Mouse (Mus musculus): Measurements from ENCODE around the gene Zfp239. TPM values are rescaled to one million over a fixed set of nuclear protein-coding genes. Genes with fewer than 3 reads are reported as not detected.

Zfp239 gene
- total and polyA plus RNA-seq, 3 experiments = 6.4 to 30.3 (median 17.8) TPM

DNA sequence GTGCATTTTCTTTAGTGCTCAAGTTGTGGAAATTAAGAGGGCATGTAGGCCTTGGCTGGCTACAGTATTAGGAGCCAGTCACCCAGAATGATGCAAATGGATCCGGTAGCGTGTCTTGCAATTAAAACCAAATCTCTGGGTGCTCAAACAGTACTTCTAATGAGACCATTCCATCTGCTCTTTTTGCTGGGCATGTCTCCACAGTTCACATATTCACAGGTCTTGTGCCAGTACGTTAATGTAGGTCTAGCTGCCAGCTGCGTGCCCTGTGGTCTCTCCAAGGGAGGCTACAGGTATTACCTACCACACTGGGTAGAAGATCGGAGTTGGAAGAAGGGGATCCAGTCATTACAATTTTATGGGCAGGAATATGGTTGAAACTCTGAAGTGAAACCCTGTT, 56.1 kb downstream of the Zfp239 start:
- Histone ChIP-seq H3K36me3 (replicated peaks) (peaks cover 66% of the 10 kb centered on the region), H3K9me3 (replicated peaks) (no peaks in the 10 kb centered on the region), H3K4me3 (ENCODE audit: low read depth, low read length) (peak overlapping the region; percentile 77), H3K4me1 (ENCODE audit: insufficient read depth, low read depth, low read length) (peaks cover 58% of the 10 kb centered on the region), H3K27me3 (ENCODE audit: insufficient read depth, low read length) (no peaks in the 10 kb centered on the region)
- DNase-seq (ENCODE audit: low spot score) (no peak), ATAC-seq (ENCODE audit: extremely low read depth, insufficient number of reproducible peaks, low FRiP score, poor library complexity, severe bottlenecking) (no peak)
- no peak for TF ChIP-seq TAL1 (conservative IDR thresholded peaks at IDR 0.05; ENCODE audit: low read depth, low read length)
- TF ChIP-seq POLR2AphosphoS5 (IDR thresholded peaks at IDR 0.05; ENCODE audit: insufficient replicate concordance, low read depth, low read length) = 0 out of 2 replicates have a peak, but pooled peaks have one; percentile 53
- TF ChIP-seq CTCF (IDR thresholded peaks at IDR 0.05; ENCODE audit: low read depth, low read length) = no peak
- no peak for TF ChIP-seq GATA2 (IDR thresholded peaks at IDR 0.05; ENCODE audit: borderline replicate concordance, low read depth, low read length)

DNA sequence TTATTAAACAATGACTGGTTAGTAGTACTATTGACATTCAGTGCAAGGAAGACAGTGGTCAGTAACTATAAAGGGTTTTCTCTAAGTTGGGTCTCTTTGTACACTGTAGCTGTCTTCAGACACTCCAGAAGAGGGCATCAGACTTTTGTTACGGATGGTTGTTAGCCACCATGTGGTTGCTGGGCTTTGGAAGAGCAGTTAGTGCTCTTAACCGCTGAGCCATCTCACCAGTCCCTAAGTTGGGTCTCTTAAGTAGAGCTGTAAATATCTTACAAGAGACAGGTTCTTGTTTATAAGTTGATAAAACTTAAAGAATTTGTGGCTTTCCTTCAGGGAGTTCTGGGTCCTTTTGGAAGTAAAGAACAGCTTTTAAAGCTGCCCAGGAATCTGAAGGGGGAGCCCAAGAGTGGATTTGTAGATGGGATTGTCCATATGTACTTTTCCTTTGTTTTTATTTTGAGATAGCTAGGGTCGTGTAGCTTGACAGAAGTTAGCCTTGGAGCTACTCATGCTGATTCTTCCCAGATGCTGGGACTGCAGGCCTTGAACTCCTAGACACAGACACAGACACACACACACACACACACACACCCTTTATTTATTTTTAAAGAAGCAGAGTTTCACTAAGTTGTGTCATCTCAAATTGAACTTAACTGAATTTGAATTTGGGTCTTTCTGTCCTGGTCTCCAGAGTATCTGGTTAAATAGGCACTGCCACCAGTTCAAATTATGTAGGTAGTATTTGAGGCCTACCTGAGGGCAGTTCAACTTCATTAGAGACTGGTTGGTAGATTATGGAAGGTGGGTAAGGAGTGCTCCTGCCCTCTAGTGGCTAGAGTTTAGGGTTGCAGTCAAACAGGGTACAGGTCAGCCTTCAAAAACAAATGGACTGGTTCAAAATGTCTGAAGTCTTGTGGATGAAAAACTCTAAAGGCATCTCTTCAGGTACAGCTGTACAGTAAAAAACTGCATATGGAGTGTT, 59.0 kb downstream of the Zfp239 start:
- no peak for DNase-seq (ENCODE audit: low spot score)
- 0 out of 2 replicates have a peak, but pooled peaks have one; percentile 12 for ATAC-seq (ENCODE audit: extremely low read depth, insufficient number of reproducible peaks, low FRiP score, poor library complexity, severe bottlenecking)

DNA sequence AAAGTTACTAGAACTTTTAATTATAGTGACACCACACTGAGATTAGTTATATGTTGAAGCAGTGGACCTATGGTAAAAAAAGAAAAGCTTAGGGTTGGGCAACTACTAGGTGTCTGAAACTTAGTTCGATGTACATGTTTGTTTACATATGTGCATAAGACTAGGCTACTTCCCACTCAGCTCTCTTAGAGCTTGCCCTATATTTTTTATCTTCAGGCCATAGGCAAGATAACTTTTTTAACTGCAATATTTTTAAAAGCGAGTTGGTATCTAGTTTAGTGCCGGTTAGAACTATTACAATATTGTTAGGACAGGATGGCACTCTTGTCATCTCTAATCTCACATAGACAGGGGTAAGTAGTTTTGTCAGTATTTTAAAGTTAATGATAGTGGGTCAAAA, 60.1 kb downstream of the Zfp239 start:
- Histone ChIP-seq H3K4me1 (ENCODE audit: insufficient read depth, low read depth, low read length) (peaks cover 49% of the 10 kb centered on the region), H3K9me3 (replicated peaks) (no peaks in the 10 kb centered on the region), H3K27me3 (ENCODE audit: insufficient read depth, low read length) (no peaks in the 10 kb centered on the region), H3K4me3 (ENCODE audit: low read depth, low read length) (no peak overlapping the region), H3K36me3 (replicated peaks) (peaks cover 73% of the 10 kb centered on the region)
- ATAC-seq (ENCODE audit: extremely low read depth, insufficient number of reproducible peaks, low FRiP score, poor library complexity, severe bottlenecking) (no peak), DNase-seq (ENCODE audit: low spot score) (no peak)
- TF ChIP-seq TAL1 (conservative IDR thresholded peaks at IDR 0.05; ENCODE audit: low read depth, low read length) (no peak), GATA1 (IDR thresholded peaks at IDR 0.05; ENCODE audit: borderline replicate concordance, low read length) (no peak), POLR2AphosphoS5 (IDR thresholded peaks at IDR 0.05; ENCODE audit: insufficient replicate concordance, low read depth, low read length) (no peak), CTCF (IDR thresholded peaks at IDR 0.05; ENCODE audit: low read depth, low read length) (no peak), GATA2 (IDR thresholded peaks at IDR 0.05; ENCODE audit: borderline replicate concordance, low read depth, low read length) (no peak)

More for the DNA sequence above, 59.0 kb downstream of the Zfp239 start:
- Histone ChIP-seq H3K4me1 (ENCODE audit: insufficient read depth, low read depth, low read length) (peaks cover 49% of the 10 kb centered on the region), H3K27me3 (ENCODE audit: insufficient read depth, low read length) (no peaks in the 10 kb centered on the region), H3K4me3 (ENCODE audit: low read depth, low read length) (no peak overlapping the region), H3K36me3 (replicated peaks) (peaks cover 66% of the 10 kb centered on the region), H3K9me3 (replicated peaks) (no peaks in the 10 kb centered on the region)
- peak; percentile 73 for TF ChIP-seq CTCF (IDR thresholded peaks at IDR 0.05; ENCODE audit: low read depth, low read length)
- TF ChIP-seq GATA1 (IDR thresholded peaks at IDR 0.05; ENCODE audit: borderline replicate concordance, low read length) = no peak

Other genes with a start within 250 kb of the Zfp239 start
- 46.6 and 60.7 TPM in 2 replicates for gene Zfp637, start 20.9 kb upstream of the Zfp239 start, total RNA-seq (2014; fragmentation: Nextera tagmentation)
- 35.7 and 41.7 TPM in 2 replicates for gene Zfp637, start 20.9 kb upstream of the Zfp239 start, total RNA-seq (2017)
- gene Zfp637, start 20.9 kb upstream of the Zfp239 start, polyA plus RNA-seq (2012) = 14.0 and 19.4 TPM in 2 replicates
- 483 and 552 TPM in 2 replicates for gene Hnrnpf, start 38.2 kb downstream of the Zfp239 start, total RNA-seq (2014; fragmentation: Nextera tagmentation)
- gene Hnrnpf, start 38.2 kb downstream of the Zfp239 start, total RNA-seq (2017) = 1,860 and 1,876 TPM in 2 replicates
- 171 and 204 TPM in 2 replicates for gene Hnrnpf, start 38.2 kb downstream of the Zfp239 start, polyA plus RNA-seq (2012)
- gene Fxyd4, start 75.6 kb downstream of the Zfp239 start, total RNA-seq (2014; fragmentation: Nextera tagmentation) = not detected in 2 replicates
- 0.46 TPM in 1 of 2 replicates, not detected in the other for gene Fxyd4, start 75.6 kb downstream of the Zfp239 start, total RNA-seq (2017)
- gene Fxyd4, start 75.6 kb downstream of the Zfp239 start, polyA plus RNA-seq (2012) = not detected in 2 replicates
- not detected in 2 replicates for gene Rasgef1a, start 149.3 kb downstream of the Zfp239 start, total RNA-seq (2014; fragmentation: Nextera tagmentation)
- 0.05 TPM in 1 of 2 replicates, not detected in the other for gene Rasgef1a, start 149.3 kb downstream of the Zfp239 start, total RNA-seq (2017)
- gene Rasgef1a, start 149.3 kb downstream of the Zfp239 start, polyA plus RNA-seq (2012) = not detected in 2 replicates

All from G1E (cell line).